Mouse (Mus musculus) neural tube, embryonic 14.5 days (tissue): ENCODE data around the gene Poldip3. TPM values are rescaled to one million over a fixed set of nuclear protein-coding genes. Genes with fewer than 3 reads are reported as not detected.

Experiments
- ATAC-seq: fragments of 200-750 bp; cut with Nextera tagmentation; 2 replicates; pipeline ENCODE4 v1.8.0; 2017; ENCODE audit warnings: low read depth, mild to moderate bottlenecking, moderate TSS enrichment, moderate library complexity
- H3K27ac ChIP-seq: fragments of 300-500 bp; sonication (generic); 2 replicates; pipeline ENCODE4 v1.5.1; 2014; ENCODE audit warnings: low read depth, mild to moderate bottlenecking, control low read depth, low read length, moderate library complexity, mixed read lengths
- H3K27me3 ChIP-seq: fragments of 300-500 bp; sonication (generic); 2 replicates; pipeline ENCODE4 v1.6.1; 2014; ENCODE audit warnings: low read length; ENCODE audit not compliant: control insufficient read depth, insufficient read depth
- H3K36me3 ChIP-seq: fragments of 300-500 bp; sonication (generic); 2 replicates; pipeline ENCODE4 v1.6.1; 2014; ENCODE audit warnings: low read length, mixed read lengths; ENCODE audit not compliant: control insufficient read depth, insufficient read depth
- H3K4me1 ChIP-seq: fragments of 300-500 bp; sonication (generic); 2 replicates; pipeline ENCODE4 v1.6.1; 2014; ENCODE audit warnings: low read length; ENCODE audit not compliant: control insufficient read depth, insufficient read depth
- H3K4me2 ChIP-seq: fragments of 300-500 bp; sonication (generic); 2 replicates; pipeline ENCODE4 v1.6.1; 2014; ENCODE audit warnings: mild to moderate bottlenecking, low read depth, low read length, control low read depth
- H3K4me3 ChIP-seq: fragments of 300-500 bp; sonication (generic); 2 replicates; pipeline ENCODE4 v1.5.1; 2014; ENCODE audit warnings: low read depth, low read length, control low read depth, mixed read lengths
- H3K9ac ChIP-seq: fragments of 300-500 bp; sonication (generic); replicated peaks from 2 replicates; pipeline ENCODE4 v1.6.1; 2014; ENCODE audit warnings: low read depth, mild to moderate bottlenecking, control low read depth, low read length, mixed read lengths
- H3K9me3 ChIP-seq: fragments of 300-500 bp; sonication (generic); 2 replicates; pipeline ENCODE4 v1.6.1; 2016; ENCODE audit warnings: low read length; ENCODE audit not compliant: control insufficient read depth
- WGBS: fragments of 180-500 bp; shearing (Covaris S2); extraction: QIAGEN DNeasy Blood & Tissue Kit; methylation state at CpG from one replicate; pipeline ENCODE4 v1.1.7; 2014; 5-methylcytosine and 5-hydroxymethylcytosine counted together
- polyA plus RNA-seq: library from polyadenylated mRNA; unstranded; fragments of >200 nt; fragmentation: Nextera tagmentation; extraction: Ambion mirVana; gene quantifications from 2 replicates; pipeline ENCODE4 v1.2.1, GENCODE M21; 2014

The Poldip3 gene
- polyA plus RNA-seq, 1 experiment from 2014 or later = 153 TPM

- Histone ChIP-seq H3K4me3 (no peak overlapping the region), H3K9ac (no peak overlapping the region), H3K4me2 (no peak overlapping the region), H3K27ac (no peak overlapping the region), H3K27me3 (no peaks in the 10 kb centered on the region; the same call in 1 of the 2 replicates), H3K4me1 (peaks cover 8% of the 10 kb centered on the region), H3K36me3 (no peaks in the 10 kb centered on the region), H3K9me3 (no peaks in the 10 kb centered on the region)
- WGBS = 86% methylated on average over 13 of the region's 13 CpGs
- no peak for ATAC-seq
Measured at GRCm38 (mm10) chr15:83086636-83087328, 62.4 kb downstream of the Poldip3 start.

- H3K9ac ChIP-seq = no peak overlapping the region
- H3K27me3 ChIP-seq = no peaks in the 10 kb centered on the region; the same call in 1 of the 2 replicates
- H3K4me3 ChIP-seq = no peak overlapping the region
- 37% methylated on average over 7 of the region's 7 CpGs for whole genome bisulfite sequencing
- no peak overlapping the region for H3K27ac ChIP-seq
- H3K4me1 ChIP-seq = peaks cover 8% of the 10 kb centered on the region
- no peaks in the 10 kb centered on the region for H3K9me3 ChIP-seq
- no peak for ATAC-seq
- no peaks in the 10 kb centered on the region for H3K36me3 ChIP-seq
- H3K4me2 ChIP-seq = no peak overlapping the region
Measured at GRCm38 (mm10) chr15:83085901-83086300, 63.3 kb downstream of the Poldip3 start.

- 32% methylated on average over 13 of the region's 13 CpGs for WGBS
Measured at GRCm38 (mm10) chr15:83084022-83084640, 65.1 kb downstream of the Poldip3 start.

GRCm38 (mm10) chr15:83083530-83083929 is 65.7 kb downstream of the Poldip3 start:
- Histone ChIP-seq H3K4me1 (no peaks in the 10 kb centered on the region), H3K4me2 (no peak overlapping the region), H3K9me3 (no peaks in the 10 kb centered on the region), H3K9ac (no peak overlapping the region), H3K27ac (peak overlapping the region; percentile 1; the same call in 1 of the 2 replicates), H3K4me3 (no peak overlapping the region), H3K36me3 (no peaks in the 10 kb centered on the region), H3K27me3 (no peaks in the 10 kb centered on the region; the same call in 1 of the 2 replicates)
- WGBS = 52% methylated on average over 5 of the region's 5 CpGs
- ATAC-seq = no peak

More at GRCm38 (mm10) chr15:83084022-83084640, 65.1 kb downstream of the Poldip3 start:
- no peak overlapping the region for H3K9ac ChIP-seq
- peak overlapping the region; percentile 0; the same call in 1 of the 2 replicates for H3K4me2 ChIP-seq
- H3K27ac ChIP-seq = peak overlapping the region; percentile 1; the same call in 1 of the 2 replicates
- H3K9me3 ChIP-seq = no peaks in the 10 kb centered on the region
- H3K4me3 ChIP-seq = no peak overlapping the region
- peak; percentile 69; the same call in 1 of the 2 replicates for ATAC-seq
- H3K36me3 ChIP-seq = no peaks in the 10 kb centered on the region
- no peaks in the 10 kb centered on the region; the same call in 1 of the 2 replicates for H3K27me3 ChIP-seq
- H3K4me1 ChIP-seq = peaks cover 5% of the 10 kb centered on the region

Other genes starting within 250 kb of the Poldip3 start
- 15.4 and 16.3 TPM in 2 replicates for gene Tcf20, start 161.5 kb downstream of the Poldip3 start, polyA plus RNA-seq
- gene Nfam1, start 116.1 kb downstream of the Poldip3 start, polyA plus RNA-seq = 0.31 and 1.8 TPM in 2 replicates
- 22.3 and 37.8 TPM in 2 replicates for gene Serhl, start 59.9 kb downstream of the Poldip3 start, polyA plus RNA-seq
- gene Rrp7a, start 26.6 kb downstream of the Poldip3 start, polyA plus RNA-seq = 52.1 and 70.5 TPM in 2 replicates
- 122 and 139 TPM in 2 replicates for gene Cyb5r3, start 23.2 kb upstream of the Poldip3 start, polyA plus RNA-seq
- gene A4galt, start 102.4 kb upstream of the Poldip3 start, polyA plus RNA-seq = 0.91 and 3.9 TPM in 2 replicates
- 37.4 and 40.3 TPM in 2 replicates for gene Arfgap3, start 200.9 kb upstream of the Poldip3 start, polyA plus RNA-seq